ENCODE assay signal across 16 mouse cellular contexts in the genomic region with DNA sequence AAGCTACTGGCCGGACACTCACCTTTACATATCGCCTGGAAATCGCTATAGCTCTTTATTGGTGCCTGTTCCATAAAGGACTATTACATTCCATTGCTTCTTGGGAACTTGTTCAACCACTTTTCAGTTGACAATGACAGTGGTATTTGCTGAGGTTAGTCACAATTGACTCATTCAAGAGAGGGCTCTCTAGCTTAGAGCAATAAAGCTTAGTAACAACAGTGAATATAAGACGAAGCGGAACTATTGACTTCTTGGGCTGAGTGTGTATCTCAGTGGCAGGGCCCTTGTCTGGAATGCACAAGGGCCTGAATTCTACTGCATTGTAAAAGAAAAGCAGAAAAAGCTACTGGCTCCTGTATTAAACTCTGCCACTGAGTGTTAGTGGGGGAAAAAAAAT. TPM values are rescaled to one million over a fixed set of nuclear protein-coding genes. Genes with fewer than 3 reads are reported as not detected.
A peak's percentile ranks its signal among the peaks of the same experiment; 100 is the strongest.
DNase-seq lines count a peak whose midpoint lies in the region; ATAC-seq and TF ChIP-seq lines count a peak whose summit lies in the region.
"Had no signal": no experiment of that assay in that cellular context is flagged by ENCODE, and none has a peak within 500 bp of the region (broad histone marks: within the 10 kb centered on the region; RNA-seq: fewer than 3 reads in every experiment).

No protein-coding gene starts in this region.

- peaks cover 11% of the 10 kb centered on the region; the same call in 1 of the 2 replicates for H3K36me3 ChIP-seq in heart, embryonic 15.5 days
- H3K36me3 ChIP-seq in liver, embryonic 14.5 days (replicated peaks; ENCODE audit: control insufficient read depth, insufficient read depth, low read depth) = peaks cover 62% of the 10 kb centered on the region
- no peaks in the 10 kb centered on the region for H3K36me3 ChIP-seq in forebrain, postnatal 0 days (ENCODE audit: insufficient read depth)
- H3K36me3 ChIP-seq: neural tube, embryonic 12.5 days had no signal

- H3K4me2 ChIP-seq in heart, embryonic 15.5 days = peak overlapping the region; percentile 10; the same call in 1 of the 2 replicates
- H3K4me2 ChIP-seq in liver, embryonic 14.5 days (ENCODE audit: low read depth) = peak overlapping the region; percentile 67
- H3K4me2 ChIP-seq in forebrain, postnatal 0 days (ENCODE audit: low read depth) = no peak overlapping the region
- H3K4me2 ChIP-seq: embryonic facial prominence, embryonic 13.5 days; neural tube, embryonic 12.5 days had no signal

- TF ChIP-seq CTCF in liver, embryonic 14.5 days (IDR thresholded peaks at IDR 0.05; ENCODE audit: low read depth) = no peak
- no peak for TF ChIP-seq CTCF in forebrain, postnatal 0 days (IDR thresholded peaks at IDR 0.05; ENCODE audit: low read depth)

- peaks cover 11% of the 10 kb centered on the region for H3K4me1 ChIP-seq in heart, embryonic 15.5 days (replicated peaks)
- H3K4me1 ChIP-seq in liver, embryonic 14.5 days (replicated peaks; ENCODE audit: control insufficient read depth in 2 of 2, insufficient read depth in 2 of 2, low read length in 1 of 2) = peaks cover 23 to 40% of the 10 kb centered on the region in 2 experiments
- H3K4me1 ChIP-seq in forebrain, postnatal 0 days (ENCODE audit: insufficient read depth) = no peaks in the 10 kb centered on the region
- H3K4me1 ChIP-seq: embryonic facial prominence, embryonic 13.5 days; neural tube, embryonic 12.5 days had no signal

- intact Hi-C loops in heart, postnatal 10 days (cut with DNase I) = no loop called here

- TF ChIP-seq EP300 in liver, embryonic 14.5 days (IDR thresholded peaks at IDR 0.05; ENCODE audit: low read depth) = no peak

- ATAC-seq in heart, embryonic 15.5 days (replicated peaks; ENCODE audit: insufficient number of reproducible peaks, insufficient read depth, low FRiP score, low read depth) = no peak
- no peak for ATAC-seq in liver, embryonic 14.5 days (ENCODE audit: insufficient read depth)
- ATAC-seq in forebrain, postnatal 0 days = no peak
- ATAC-seq: forebrain, embryonic 14.5 days; hindbrain, postnatal 0 days had no signal

- H3K27me3 ChIP-seq in heart, embryonic 15.5 days = no peaks in the 10 kb centered on the region
- H3K27me3 ChIP-seq in liver, embryonic 14.5 days (ENCODE audit: control insufficient read depth, insufficient read depth, low read length) = no peaks in the 10 kb centered on the region
- H3K27me3 ChIP-seq in forebrain, postnatal 0 days (ENCODE audit: insufficient read depth, low read length) = no peaks in the 10 kb centered on the region
- H3K27me3 ChIP-seq: embryonic facial prominence, embryonic 13.5 days; neural tube, embryonic 12.5 days had no signal

- no peaks in the 10 kb centered on the region for H3K9me3 ChIP-seq in heart, embryonic 15.5 days (replicated peaks)
- H3K9me3 ChIP-seq in liver, embryonic 14.5 days (ENCODE audit: control insufficient read depth, low read length) = no peaks in the 10 kb centered on the region
- H3K9me3 ChIP-seq in forebrain, postnatal 0 days (ENCODE audit: low read length) = no peaks in the 10 kb centered on the region
- H3K9me3 ChIP-seq: embryonic facial prominence, embryonic 13.5 days; neural tube, embryonic 12.5 days had no signal

- H3K27ac ChIP-seq in heart, embryonic 15.5 days = peak overlapping the region; percentile 73
- H3K27ac ChIP-seq in liver, embryonic 14.5 days = peak overlapping the region; percentile 18
- H3K27ac ChIP-seq in forebrain, postnatal 0 days (ENCODE audit: low read depth, low read length) = no peak overlapping the region
- H3K27ac ChIP-seq: embryonic facial prominence, embryonic 13.5 days; gastrocnemius, adult 2 months; hindbrain, postnatal 0 days; neural tube, embryonic 12.5 days had no signal

- H3K9ac ChIP-seq in heart, embryonic 15.5 days = no peak overlapping the region
- H3K9ac ChIP-seq in liver, embryonic 14.5 days (replicated peaks) = no peak overlapping the region
- no peak overlapping the region for H3K9ac ChIP-seq in forebrain, postnatal 0 days
- H3K9ac ChIP-seq: embryonic facial prominence, embryonic 13.5 days; neural tube, embryonic 12.5 days had no signal

- no peak overlapping the region for H3K4me3 ChIP-seq in heart, embryonic 15.5 days
- peak overlapping the region in 1 of 2 experiments; percentile 73; a peak in 2 of 4 replicates for H3K4me3 ChIP-seq in liver, embryonic 14.5 days (ENCODE audit: insufficient read depth in 1 of 2, low read depth in 2 of 2, low read length in 2 of 2)
- H3K4me3 ChIP-seq in forebrain, postnatal 0 days (ENCODE audit: low read depth, low read length) = no peak overlapping the region
- H3K4me3 ChIP-seq: embryonic facial prominence, embryonic 13.5 days; gastrocnemius, adult 2 months; neural tube, embryonic 12.5 days had no signal

- no peak for DNase-seq in heart, postnatal 10 days
- DNase-seq in lung, postnatal 25 days (ENCODE audit: low spot score) = peak; percentile 24
- DNase-seq in lung, postnatal 10 days = no peak
- DNase-seq in liver, embryonic 14.5 days (ENCODE audit: low read depth in 3 of 3, low spot score in 3 of 3) = no peak
- no peak for DNase-seq in forebrain, postnatal 0 days
- no peak for DNase-seq in testis, postnatal 14 days (ENCODE audit: low spot score)
- DNase-seq: adrenal gland, postnatal 25 days; cerebellum, postnatal 36 days; gastrocnemius, adult 2 months; left cerebral cortex, postnatal 4 days; retina, postnatal 1 day had no signal

- WGBS in heart, embryonic 15.5 days = 80% methylated on average over 5 of the region's 5 CpGs
- 95% methylated on average over 5 of the region's 5 CpGs for WGBS in liver, embryonic 14.5 days (ENCODE audit: insufficient replicate concordance)
- 89% methylated on average over 5 of the region's 5 CpGs for WGBS in forebrain, postnatal 0 days

RNA-seq across cellular contexts. Expression of gene Tom1l1, which starts 9.6 kb away (rescaled TPM):
- polyA plus RNA-seq in heart, embryonic 15.5 days (2015; fragmentation: Nextera tagmentation; extraction: Ambion mirVana) = 26.8 and 28.9 TPM in 2 replicates
- total RNA-seq in heart, postnatal 10 days (2021) = 10 to 100 TPM; 16.2 to 18.5 TPM
- 13.6 and 26.6 TPM in 2 replicates for polyA plus RNA-seq in liver, embryonic 14.5 days (2012; rRNA removed)
- polyA plus RNA-seq in liver, embryonic 14.5 days (2014; fragmentation: Nextera tagmentation; extraction: Ambion mirVana) = 58.9 and 60.6 TPM in 2 replicates
- total RNA-seq in forebrain, postnatal 0 days (2014; rRNA removed) = 11.5 and 12.5 TPM in 2 replicates
- 12.5 and 16.2 TPM in 2 replicates for polyA plus RNA-seq in forebrain, postnatal 0 days (2015; fragmentation: Nextera tagmentation; extraction: Ambion mirVana)

RNA-seq across cellular contexts. Expression of gene Cox11, which starts 40.6 kb away (rescaled TPM):
- 36.4 and 37.3 TPM in 2 replicates for polyA plus RNA-seq in heart, embryonic 15.5 days (2015; fragmentation: Nextera tagmentation; extraction: Ambion mirVana)
- 10 to 100 TPM; 24.2 to 25.8 TPM for total RNA-seq in heart, postnatal 10 days (2021)
- 16.3 and 17.4 TPM in 2 replicates for polyA plus RNA-seq in liver, embryonic 14.5 days (2012; rRNA removed)
- 16.0 and 17.3 TPM in 2 replicates for polyA plus RNA-seq in liver, embryonic 14.5 days (2014; fragmentation: Nextera tagmentation; extraction: Ambion mirVana)
- total RNA-seq in forebrain, postnatal 0 days (2014; rRNA removed) = 21.4 and 22.5 TPM in 2 replicates
- polyA plus RNA-seq in forebrain, postnatal 0 days (2015; fragmentation: Nextera tagmentation; extraction: Ambion mirVana) = 30.9 and 36.9 TPM in 2 replicates

RNA-seq across cellular contexts. Expression of gene Stxbp4, which starts 40.7 kb away (rescaled TPM):
- 12.3 and 14.0 TPM in 2 replicates for polyA plus RNA-seq in heart, embryonic 15.5 days (2015; fragmentation: Nextera tagmentation; extraction: Ambion mirVana)
- 1 to 10 TPM; 5.6 to 6.2 TPM for total RNA-seq in heart, postnatal 10 days (2021)
- 2.1 and 2.6 TPM in 2 replicates for polyA plus RNA-seq in liver, embryonic 14.5 days (2012; rRNA removed)
- polyA plus RNA-seq in liver, embryonic 14.5 days (2014; fragmentation: Nextera tagmentation; extraction: Ambion mirVana) = 4.8 and 6.2 TPM in 2 replicates
- total RNA-seq in forebrain, postnatal 0 days (2014; rRNA removed) = 9.2 and 10.5 TPM in 2 replicates
- polyA plus RNA-seq in forebrain, postnatal 0 days (2015; fragmentation: Nextera tagmentation; extraction: Ambion mirVana) = 4.2 and 8.1 TPM in 2 replicates
